Mouse (Mus musculus) liver, embryonic 13.5 days (tissue): ENCODE results near the gene Cbarp. TPM values are rescaled to one million over a fixed set of nuclear protein-coding genes. Genes with fewer than 3 reads are reported as not detected.

ENCODE experiments used
- ATAC-seq: fragments of 200-750 bp; cut with Nextera tagmentation; 2 replicates; pipeline ENCODE4 v1.8.0; 2017; ENCODE audit warnings: low read depth, mild to moderate bottlenecking, moderate number of reproducible peaks, moderate library complexity
- DNase-seq: peaks from one replicate; pipeline ENCODE4 v3.0.0; 2022
- H3K27ac ChIP-seq: fragments of 300-500 bp; sonication (generic); 2 replicates; pipeline ENCODE4 v1.5.1; 2015; ENCODE audit warnings: moderate library complexity, mild to moderate bottlenecking, inconsistent platforms
- H3K27me3 ChIP-seq: fragments of 300-500 bp; sonication (generic); 2 replicates; pipeline ENCODE4 v1.6.1; 2015; ENCODE audit warnings: mild to moderate bottlenecking, inconsistent platforms
- H3K36me3 ChIP-seq: fragments of 300-500 bp; sonication (generic); 2 replicates; pipeline ENCODE4 v1.6.1; 2015; ENCODE audit warnings: mild to moderate bottlenecking, inconsistent platforms
- H3K4me1 ChIP-seq: fragments of 300-500 bp; sonication (generic); replicated peaks from 2 replicates; pipeline ENCODE4 v1.6.1; 2015; ENCODE audit warnings: inconsistent platforms
- H3K4me2 ChIP-seq: fragments of 300-500 bp; sonication (generic); 2 replicates; pipeline ENCODE4 v1.6.1; 2015; ENCODE audit warnings: inconsistent platforms, mild to moderate bottlenecking, moderate library complexity
- H3K4me3 ChIP-seq: fragments of 300-500 bp; sonication (generic); replicated peaks from 2 replicates; pipeline ENCODE4 v1.5.1; 2015; ENCODE audit warnings: mild to moderate bottlenecking, inconsistent platforms
- H3K9ac ChIP-seq: fragments of 300-500 bp; sonication (generic); 2 replicates; pipeline ENCODE4 v1.6.1; 2015; ENCODE audit warnings: mild to moderate bottlenecking, inconsistent platforms
- H3K9me3 ChIP-seq: fragments of 300-500 bp; sonication (generic); replicated peaks from 2 replicates; pipeline ENCODE4 v1.6.1; 2016; ENCODE audit warnings: inconsistent platforms
- WGBS: fragments of 180-500 bp; shearing (Covaris S2); methylation state at CpG from one replicate; pipeline ENCODE4 v1.1.7; 2015; ENCODE audit not compliant: insufficient replicate concordance; 5-methylcytosine and 5-hydroxymethylcytosine counted together
- polyA plus RNA-seq: library from polyadenylated mRNA; unstranded; fragments of >200 nt; fragmentation: Nextera tagmentation; extraction: Ambion mirVana; gene quantifications from 2 replicates; pipeline ENCODE4 v1.2.1, GENCODE M21; 2015

Cbarp gene
- polyA plus RNA-seq, 1 experiment from 2014 or later: 0.69 TPM

- no peak overlapping the region for H3K4me2 ChIP-seq
- DNase-seq (no peak), ATAC-seq (0 out of 2 replicates have a peak, but pooled peaks have one; percentile 9)
- WGBS: 41% methylated on average over 3 of the region's 3 CpGs
- peaks cover 50% of the 10 kb centered on the region for H3K36me3 ChIP-seq
- H3K27ac ChIP-seq: peak overlapping the region; percentile 65
- no peak overlapping the region for H3K4me3 ChIP-seq
- H3K4me1 ChIP-seq: peaks cover 68% of the 10 kb centered on the region
- H3K27me3 ChIP-seq: no peaks in the 10 kb centered on the region
- no peaks in the 10 kb centered on the region for H3K9me3 ChIP-seq
- H3K9ac ChIP-seq: peak overlapping the region; percentile 46
Measured at GRCm38 (mm10) chr10:80086847-80087246, 53.8 kb downstream of the Cbarp start.

GRCm38 (mm10) chr10:80084817-80085487, 55.7 kb downstream of the Cbarp start:
- H3K36me3 ChIP-seq: peaks cover 59% of the 10 kb centered on the region
- H3K9ac ChIP-seq: no peak overlapping the region
- no peak overlapping the region for H3K4me2 ChIP-seq
- H3K27me3 ChIP-seq: no peaks in the 10 kb centered on the region
- ATAC-seq (no peak), DNase-seq (no peak)
- H3K9me3 ChIP-seq: no peaks in the 10 kb centered on the region
- H3K4me1 ChIP-seq: peaks cover 72% of the 10 kb centered on the region
- no peak overlapping the region for H3K4me3 ChIP-seq
- WGBS: 86% methylated on average over 9 of the region's 9 CpGs
- peak overlapping the region; percentile 40 for H3K27ac ChIP-seq

- peak overlapping the region; percentile 94 for H3K27ac ChIP-seq
- DNase-seq (peak; percentile 90), ATAC-seq (peak; percentile 94)
- peak overlapping the region; percentile 36 for H3K4me3 ChIP-seq
- peaks cover 83% of the 10 kb centered on the region for H3K36me3 ChIP-seq
- 14% methylated on average over 3 of the region's 3 CpGs for WGBS
- peaks cover 70% of the 10 kb centered on the region for H3K4me1 ChIP-seq
- peak overlapping the region; percentile 66 for H3K9ac ChIP-seq
- H3K4me2 ChIP-seq: peak overlapping the region; percentile 66
- H3K27me3 ChIP-seq: no peaks in the 10 kb centered on the region
- no peaks in the 10 kb centered on the region for H3K9me3 ChIP-seq
Measured at GRCm38 (mm10) chr10:80081075-80081474, 59.6 kb downstream of the Cbarp start.

Other genes starting within 250 kb of the Cbarp start
- gene Cfd, start 250.0 kb downstream of the Cbarp start, polyA plus RNA-seq: not detected in 2 replicates
- gene Med16, start 231.9 kb downstream of the Cbarp start, polyA plus RNA-seq: 16.9 and 19.0 TPM in 2 replicates
- 11.3 TPM in 1 of 2 replicates, not detected in the other for gene Gm26602, start 230.0 kb downstream of the Cbarp start, polyA plus RNA-seq
- 0.19 and 0.28 TPM in 2 replicates for gene Kiss1r, start 223.9 kb downstream of the Cbarp start, polyA plus RNA-seq
- gene R3hdm4, start 219.6 kb downstream of the Cbarp start, polyA plus RNA-seq: 63.0 and 63.8 TPM in 2 replicates
- 5.4 and 5.7 TPM in 2 replicates for gene Arid3a, start 213.8 kb downstream of the Cbarp start, polyA plus RNA-seq
- gene Wdr18, start 180.7 kb downstream of the Cbarp start, polyA plus RNA-seq: 78.2 and 83.0 TPM in 2 replicates
- 0.07 and 0.10 TPM in 2 replicates for gene Grin3b, start 170.1 kb downstream of the Cbarp start, polyA plus RNA-seq
- gene Tmem259, start 156.5 kb downstream of the Cbarp start, polyA plus RNA-seq: 8.2 TPM in 2 replicates
- gene Cnn2, start 152.3 kb downstream of the Cbarp start, polyA plus RNA-seq: 45.8 and 49.6 TPM in 2 replicates
- 6.3 and 7.4 TPM in 2 replicates for gene Abca7, start 144.3 kb downstream of the Cbarp start, polyA plus RNA-seq
- 14.3 and 14.9 TPM in 2 replicates for gene Arhgap45, start 124.2 kb downstream of the Cbarp start, polyA plus RNA-seq
- 120 and 122 TPM in 2 replicates for gene Polr2e, start 101.0 kb downstream of the Cbarp start, polyA plus RNA-seq
- 677 TPM in 2 replicates for gene Gpx4, start 93.7 kb downstream of the Cbarp start, polyA plus RNA-seq
- 9.2 and 9.9 TPM in 2 replicates for gene Sbno2, start 35.3 kb downstream of the Cbarp start, polyA plus RNA-seq
- gene Stk11, start 25.0 kb downstream of the Cbarp start, polyA plus RNA-seq: 16.2 and 18.3 TPM in 2 replicates
- 358 and 362 TPM in 2 replicates for gene Atp5d, start 2.2 kb downstream of the Cbarp start, polyA plus RNA-seq
- 3.0 and 3.3 TPM in 2 replicates for gene Midn, start 7.4 kb upstream of the Cbarp start, polyA plus RNA-seq
- 19.5 and 21.9 TPM in 2 replicates for gene Cirbp, start 25.1 kb upstream of the Cbarp start, polyA plus RNA-seq
- 14.8 and 15.1 TPM in 2 replicates for gene 1600002K03Rik, start 32.1 kb upstream of the Cbarp start, polyA plus RNA-seq
- gene Efna2, start 38.6 kb upstream of the Cbarp start, polyA plus RNA-seq: 0.98 and 1.1 TPM in 2 replicates
- 26.1 and 26.5 TPM in 2 replicates for gene Mum1, start 85.6 kb upstream of the Cbarp start, polyA plus RNA-seq
- 241 and 294 TPM in 2 replicates for gene Ndufs7, start 108.3 kb upstream of the Cbarp start, polyA plus RNA-seq
- gene Gamt, start 120.2 kb upstream of the Cbarp start, polyA plus RNA-seq: 53.5 and 57.2 TPM in 2 replicates
- 33.5 and 34.7 TPM in 2 replicates for gene Dazap1, start 120.7 kb upstream of the Cbarp start, polyA plus RNA-seq
- gene Rps15, start 151.6 kb upstream of the Cbarp start, polyA plus RNA-seq: 792 and 836 TPM in 2 replicates
- gene Apc2, start 155.1 kb upstream of the Cbarp start, polyA plus RNA-seq: 0.13 and 0.24 TPM in 2 replicates
- gene 2310011J03Rik, start 179.7 kb upstream of the Cbarp start, polyA plus RNA-seq: 42.3 and 43.7 TPM in 2 replicates
- gene Pcsk4, start 188.7 kb upstream of the Cbarp start, polyA plus RNA-seq: 5.3 TPM in 2 replicates
- gene Reep6, start 189.1 kb upstream of the Cbarp start, polyA plus RNA-seq: 50.9 and 65.0 TPM in 2 replicates
- 1.8 and 2.5 TPM in 2 replicates for gene Adamtsl5, start 207.6 kb upstream of the Cbarp start, polyA plus RNA-seq
- gene Plk5, start 215.6 kb upstream of the Cbarp start, polyA plus RNA-seq: 0.12 TPM in 1 of 2 replicates, not detected in the other
- 1.0 and 1.1 TPM in 2 replicates for gene Mex3d, start 246.8 kb upstream of the Cbarp start, polyA plus RNA-seq